Mouse (Mus musculus) bone marrow macrophage, adult 2 months (primary cell): Measurements from ENCODE around the gene Tgfbr3l.

Experiments used
- CTCF ChIP-seq: IDR thresholded peaks from 2 replicates; pipeline ENCODE4 v1.5.1; 2012; ENCODE audit warnings: low read depth, mild to moderate bottlenecking, low read length, moderate library complexity
- POLR2A ChIP-seq: IDR thresholded peaks from 2 replicates; pipeline ENCODE4 v1.6.1; 2012; ENCODE audit warnings: mild to moderate bottlenecking, low read depth, low read length, borderline replicate concordance

DNA sequence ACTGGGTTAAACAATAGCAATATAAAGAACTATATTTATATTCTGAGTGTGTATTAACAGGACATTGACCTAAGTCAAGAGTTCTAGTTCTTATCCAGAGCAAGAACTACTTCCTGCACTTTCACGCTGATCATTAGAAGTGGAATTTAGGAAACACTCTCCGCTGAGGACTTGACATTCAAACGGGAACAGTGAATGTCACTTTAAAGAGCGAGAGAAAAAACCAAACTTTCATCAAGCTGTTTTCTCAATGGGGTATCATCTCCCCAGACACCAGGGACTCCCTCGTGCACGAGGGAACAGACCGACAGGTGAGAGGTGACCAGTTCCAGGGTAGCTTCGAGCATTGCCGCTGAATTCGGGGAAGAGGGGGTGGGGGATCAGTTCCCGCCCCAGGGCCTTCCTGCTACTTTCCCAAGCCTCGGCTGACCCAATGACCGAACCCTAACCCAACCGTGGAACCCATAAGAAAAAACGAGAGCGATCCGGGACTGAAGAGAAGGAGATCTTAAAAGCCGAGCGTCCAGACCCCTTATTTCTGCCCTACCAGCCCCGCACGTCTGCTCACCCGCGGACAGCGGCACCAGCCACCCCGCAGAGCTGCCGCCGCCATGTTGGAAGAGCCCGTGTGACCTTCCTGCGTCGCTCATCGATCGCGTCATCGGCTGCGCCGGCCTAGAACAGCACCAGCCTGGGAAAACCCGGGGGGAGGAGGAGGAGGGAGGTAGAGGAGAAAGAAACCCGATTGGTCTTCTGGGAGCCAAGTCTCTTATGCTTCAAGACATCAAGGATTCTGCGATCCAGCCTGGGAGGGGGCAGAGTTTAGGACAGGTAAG is 27.5 kb downstream of the Tgfbr3l start, which contains the start of gene Timm44:
- TF ChIP-seq POLR2A (no peak), CTCF (no peak)
